Mouse (Mus musculus) inflammation-experienced regulatory T-cells, adult 6 months (primary cell): ENCODE measurements around the gene Sumo2. TPM values are rescaled to one million over a fixed set of nuclear protein-coding genes. Genes with fewer than 3 reads are reported as not detected.
"Not testable (repeated sequence)": the region's sequence is repeated elsewhere in the genome, so short reads cannot be mapped to it uniquely, and the experiment has no call there.

Source experiments
- ATAC-seq: one replicate; pipeline ENCODE4 v1.8.0; 2017
- polyA plus RNA-seq, 3 experiments: library from polyadenylated mRNA; unstranded; fragments of 100-300 nt; shearing (Covaris generic); gene quantifications; one replicate each; pipeline ENCODE4 v1.2.1; 2017

Sumo2 gene
- 100 to 1,000 TPM; 668 to 906 (median 737) TPM for polyA plus RNA-seq

DNA sequence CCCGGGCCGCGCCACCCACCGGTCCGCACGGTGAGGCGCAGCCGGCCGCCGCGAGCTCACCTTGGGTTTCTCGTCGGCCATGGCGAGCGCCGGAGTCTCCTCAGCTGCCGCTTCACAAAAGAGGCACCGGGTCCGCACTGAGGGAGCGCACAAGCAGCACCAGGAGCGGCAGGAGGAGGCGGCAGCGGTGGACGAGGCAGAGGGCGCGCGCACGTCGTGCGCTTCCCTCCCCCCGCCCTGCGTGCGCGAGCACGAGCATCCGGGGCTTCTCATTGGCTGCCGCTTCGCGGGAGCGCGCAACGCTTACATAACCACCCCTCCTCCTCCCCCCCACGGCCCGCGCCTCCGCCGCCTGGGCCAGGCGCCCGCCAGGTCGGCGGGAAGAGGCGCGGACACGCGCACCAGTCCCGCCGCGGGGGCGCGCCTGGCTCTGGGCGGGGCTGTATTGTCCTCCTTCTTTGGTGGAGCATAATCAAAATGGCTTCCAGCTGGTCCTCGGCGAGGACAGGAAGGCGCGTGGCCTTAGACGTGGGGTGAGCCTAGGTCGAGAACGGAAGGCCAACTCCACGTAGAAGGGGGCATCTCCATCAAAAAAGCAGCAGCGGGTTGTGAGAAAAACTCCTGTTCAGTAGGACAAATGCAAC is at the start of gene Sumo2:
TSS of gene Sumo2 (minus strand) at position 239 of the 644 bp plus-strand sequence.
- ATAC-seq: peak; percentile 79

DNA sequence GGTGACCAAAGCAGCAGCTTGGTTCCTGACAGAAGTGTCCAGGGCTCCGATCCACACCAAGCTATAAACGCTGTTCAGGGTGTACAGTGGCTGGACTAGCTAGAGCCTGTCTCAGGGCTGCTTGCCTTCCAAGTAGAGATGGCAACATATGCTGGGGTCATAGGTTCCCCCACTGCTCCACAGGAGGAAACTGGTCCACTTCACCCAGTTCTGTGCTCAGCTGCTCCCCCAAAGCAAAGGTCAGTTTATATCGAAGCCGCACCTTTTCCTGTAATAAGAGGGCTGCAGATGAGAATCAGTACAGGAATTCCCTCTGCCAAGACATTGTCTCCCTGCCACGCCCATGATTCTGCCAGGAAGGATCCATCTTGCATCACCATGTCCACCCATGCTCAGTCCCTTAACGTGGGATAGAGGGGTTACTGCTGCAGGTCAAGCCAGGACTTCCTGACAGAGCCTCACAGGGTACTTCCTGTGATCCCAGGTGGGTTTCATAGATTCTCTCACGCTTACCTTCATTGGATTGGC is 49.6 kb upstream of the Sumo2 start:
- no peak for ATAC-seq

DNA sequence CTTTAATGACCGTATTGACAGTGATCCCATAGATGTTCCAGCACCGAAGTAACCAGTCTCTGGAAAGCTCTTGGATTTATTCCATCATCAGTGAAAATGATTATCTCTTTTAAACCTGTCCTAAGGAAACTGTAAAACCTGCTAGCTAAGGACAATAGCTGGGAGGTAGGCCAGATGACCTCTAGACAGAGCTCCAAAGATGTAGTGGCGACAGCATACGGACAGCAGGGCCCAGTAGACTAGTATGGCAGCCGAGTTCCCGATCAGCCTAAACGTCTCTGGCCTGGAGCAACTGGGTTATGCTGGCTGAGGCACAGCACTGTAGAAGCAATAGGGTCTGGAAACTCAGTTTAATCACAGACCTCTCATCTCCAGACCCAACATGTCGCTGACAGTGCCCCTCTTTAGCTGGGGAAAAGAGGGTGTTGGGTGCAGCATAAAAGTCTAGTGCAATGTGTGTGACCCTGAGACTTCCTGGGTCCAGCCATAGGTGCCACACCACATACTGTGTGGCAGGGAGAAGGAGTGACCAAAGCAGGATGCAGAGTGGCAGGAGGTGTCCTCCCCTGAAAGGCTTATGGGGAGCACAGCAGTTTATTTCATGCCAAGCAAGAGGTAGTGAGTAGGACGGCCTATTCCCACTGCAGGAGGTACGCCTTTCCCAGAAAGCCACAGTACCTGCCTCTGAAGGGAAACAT is 48.4 kb upstream of the Sumo2 start:
- no peak for ATAC-seq

DNA sequence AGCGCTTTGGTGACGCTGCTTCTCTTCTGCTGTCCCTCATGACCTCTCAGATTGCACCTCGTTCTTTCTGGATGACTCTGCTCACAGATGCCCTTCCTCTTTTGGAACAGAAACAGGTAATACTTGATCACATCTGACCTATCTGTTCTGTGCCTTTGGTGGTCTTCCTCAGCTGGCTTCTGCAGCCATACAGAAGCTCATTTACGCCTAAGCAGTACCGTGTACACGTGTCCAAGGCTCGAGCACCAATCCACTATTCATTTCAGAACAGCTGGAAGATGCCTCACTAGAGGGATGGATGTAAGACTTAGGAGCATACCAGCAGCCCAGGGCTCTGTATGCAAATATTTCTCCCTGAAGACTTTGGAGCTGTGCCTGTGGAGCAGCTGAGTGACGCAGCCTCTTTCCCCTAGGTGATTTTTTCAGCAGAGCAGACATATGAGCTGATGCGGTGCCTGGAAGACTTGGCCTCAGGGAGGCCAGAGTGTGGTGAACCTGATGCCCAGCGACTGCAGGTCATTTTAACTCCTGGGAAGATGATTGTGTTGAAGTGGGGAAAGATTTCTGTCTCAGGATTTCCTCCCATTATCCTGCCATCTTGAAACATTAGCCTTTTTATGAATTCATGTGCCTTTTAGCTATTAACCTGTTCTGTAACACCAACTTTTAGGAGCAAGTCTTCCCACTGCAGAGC is 47.0 kb upstream of the Sumo2 start:
- no peak for ATAC-seq

DNA sequence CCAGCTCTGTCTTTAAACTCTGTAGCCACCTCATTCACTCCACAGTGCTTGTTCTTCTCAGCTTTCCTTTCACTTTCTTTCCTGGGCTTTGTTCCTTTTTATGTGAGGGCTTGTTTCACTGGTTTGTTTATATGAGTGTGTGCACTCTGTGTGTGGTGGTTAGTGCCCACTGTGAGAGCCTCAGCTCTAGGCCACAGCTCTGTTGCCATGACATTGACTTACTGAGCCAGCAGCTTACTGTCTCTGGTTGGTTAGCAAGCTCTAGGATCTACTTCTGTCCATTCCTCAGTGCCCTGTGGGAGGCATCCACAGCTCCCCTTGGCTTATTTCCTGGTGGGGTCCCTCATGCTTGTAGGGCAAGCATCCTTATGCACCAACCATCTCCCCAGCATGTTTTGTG is 43.0 kb upstream of the Sumo2 start:
- no peak for ATAC-seq

DNA sequence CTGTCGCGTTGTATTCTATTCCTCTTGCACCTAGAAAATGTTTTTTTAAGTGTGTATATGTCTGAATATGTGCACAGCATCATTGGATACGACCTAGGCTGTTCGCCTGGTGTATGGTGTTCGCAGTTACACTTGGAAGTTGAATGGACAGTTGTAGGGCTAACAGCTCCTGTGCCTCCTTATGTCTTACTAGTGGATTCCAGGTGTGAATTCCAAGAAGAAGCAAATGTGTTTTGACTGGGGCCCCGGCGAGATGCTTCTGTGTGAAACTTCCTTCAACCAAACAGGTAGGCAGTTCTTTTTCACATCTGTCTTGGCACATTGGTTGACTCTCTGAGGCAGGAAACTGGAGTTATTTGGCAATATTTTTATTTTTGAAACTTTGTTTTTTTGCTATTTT is 28.9 kb upstream of the Sumo2 start:
- ATAC-seq: no peak

DNA sequence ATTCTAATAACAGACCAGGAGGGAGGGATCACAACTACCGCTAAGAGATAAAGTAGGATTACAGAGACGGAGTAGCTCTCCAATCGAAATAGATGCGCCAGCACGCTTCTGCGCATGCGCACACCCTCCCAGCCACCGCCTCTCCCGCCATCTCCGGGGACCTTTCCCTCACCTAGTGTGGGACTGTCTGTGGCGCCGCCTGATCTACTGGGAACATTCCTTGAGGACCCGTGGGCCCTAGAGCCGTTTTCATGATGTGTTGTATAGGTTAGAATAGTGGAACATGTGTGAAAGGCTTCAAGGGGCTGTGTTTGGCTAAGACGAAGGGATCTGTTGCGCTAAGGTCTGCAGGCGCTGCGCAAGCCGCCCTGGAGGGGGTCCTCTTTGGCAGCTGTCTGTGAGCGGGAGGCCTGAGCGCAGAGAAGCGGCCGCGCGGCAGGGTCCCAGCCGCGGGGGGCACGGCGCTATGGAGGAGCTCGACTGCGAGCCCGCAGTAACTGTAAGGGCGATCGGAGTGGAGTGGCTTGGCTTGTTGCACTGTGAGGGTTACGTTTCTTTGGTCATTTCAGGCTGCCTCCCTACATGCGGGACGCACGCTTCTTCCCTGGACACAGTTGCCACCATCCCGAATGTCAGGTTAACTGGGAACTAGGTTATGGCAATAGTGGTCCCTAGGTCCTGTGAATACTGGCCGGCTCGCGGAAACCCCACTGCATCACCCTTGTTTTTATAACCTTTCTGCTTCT is 28.2 kb upstream of the Sumo2 start, which contains the start of gene Nup85:
TSS of gene Nup85 (plus strand) at position 371 of the 746 bp plus-strand sequence.
- peak; percentile 88 for ATAC-seq

DNA sequence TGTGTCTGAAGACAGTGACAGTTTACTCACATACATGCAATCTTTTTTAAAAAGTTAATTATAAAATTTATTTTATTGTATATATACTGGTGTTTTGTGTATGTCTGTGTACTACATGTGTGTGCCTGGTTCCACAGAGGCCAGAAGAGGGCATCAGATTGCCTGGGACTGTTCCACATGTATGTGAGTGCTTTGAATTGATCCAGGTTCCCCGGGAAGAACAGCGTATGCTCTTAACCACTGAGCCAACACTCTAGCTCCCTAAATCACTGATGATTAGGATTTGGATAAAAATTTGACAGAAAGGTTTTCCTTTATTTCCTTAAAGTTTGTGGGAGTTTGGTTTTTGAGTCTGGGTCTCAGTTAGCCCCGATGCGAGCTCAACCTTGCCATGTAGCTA is 27.3 kb upstream of the Sumo2 start:
- no peak for ATAC-seq

DNA sequence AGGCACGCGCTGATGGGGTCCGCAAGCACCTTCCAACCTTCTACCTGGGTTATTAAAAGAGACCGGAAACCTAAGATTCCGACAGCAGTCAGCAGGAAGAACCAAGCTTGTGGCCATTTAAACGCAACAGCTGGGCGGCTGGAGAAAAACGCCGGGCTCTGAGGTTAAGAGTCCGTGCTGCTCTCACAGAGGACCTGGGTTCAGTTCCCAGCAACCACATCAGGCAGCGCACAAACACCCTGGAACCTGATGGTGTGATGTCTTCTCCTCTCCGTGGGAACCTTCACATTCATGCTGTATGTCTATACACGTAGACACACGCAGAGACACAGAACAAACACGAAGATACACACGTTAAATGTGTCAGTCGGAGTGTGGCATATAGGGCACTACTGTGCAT is 19.6 kb upstream of the Sumo2 start:
- ATAC-seq: no peak

DNA sequence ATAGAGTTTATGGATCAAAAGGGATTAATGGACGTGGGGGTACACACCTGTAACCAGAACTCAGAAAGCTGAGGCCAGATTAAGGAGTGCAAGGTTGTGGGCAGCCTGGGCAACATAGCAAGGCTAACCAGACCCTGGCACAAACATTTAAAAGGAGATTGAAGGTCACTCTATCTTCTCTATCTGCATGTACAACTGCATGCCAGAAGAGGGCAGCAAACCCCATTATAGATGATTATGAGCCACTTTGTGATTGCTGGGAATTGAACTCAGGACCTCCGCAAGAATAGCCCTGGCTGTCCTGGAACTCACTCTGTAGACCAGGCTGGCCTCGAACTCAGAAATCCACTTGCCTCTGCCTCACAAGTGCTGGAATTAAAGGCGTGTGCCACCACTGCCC is 16.7 kb upstream of the Sumo2 start:
- ATAC-seq: no peak

DNA sequence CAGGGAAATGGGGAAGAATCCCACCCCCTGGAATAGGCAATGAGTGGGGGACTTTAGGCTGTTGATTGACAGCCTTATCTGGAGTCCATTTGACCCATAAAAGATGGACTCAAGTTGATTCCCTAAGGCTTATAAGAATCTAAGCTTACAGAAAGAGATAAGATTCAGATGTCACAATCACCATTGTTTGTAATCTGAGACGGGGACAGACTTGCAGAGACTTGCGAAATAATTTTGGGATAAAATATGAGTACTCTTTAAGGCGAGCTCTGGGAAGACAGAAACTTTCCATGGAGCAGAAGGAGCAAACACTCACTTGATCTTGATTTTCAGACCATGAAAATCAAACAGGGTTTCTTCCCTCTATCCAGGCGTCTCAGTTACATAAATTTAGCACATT is 7.5 kb upstream of the Sumo2 start:
- ATAC-seq: no peak

DNA sequence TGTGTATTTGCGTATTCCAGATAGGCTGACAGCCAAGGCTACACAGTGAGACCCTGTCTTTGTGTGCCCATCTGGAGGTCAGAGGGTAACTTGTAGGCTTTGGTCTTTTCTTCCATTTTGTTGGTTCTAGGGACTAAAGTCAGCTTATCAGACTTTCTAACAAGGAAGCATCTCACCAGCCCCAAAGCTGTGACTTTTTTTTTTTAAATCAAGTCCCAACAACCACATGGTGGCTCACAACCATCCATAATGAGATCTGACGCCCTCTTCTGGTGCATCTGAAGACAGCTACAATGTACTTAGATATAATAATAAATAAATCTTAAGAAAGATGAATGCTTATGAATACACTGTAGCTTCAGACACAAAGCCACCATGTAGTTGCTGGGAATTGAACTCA is 2.0 kb upstream of the Sumo2 start:
- no peak for ATAC-seq

DNA sequence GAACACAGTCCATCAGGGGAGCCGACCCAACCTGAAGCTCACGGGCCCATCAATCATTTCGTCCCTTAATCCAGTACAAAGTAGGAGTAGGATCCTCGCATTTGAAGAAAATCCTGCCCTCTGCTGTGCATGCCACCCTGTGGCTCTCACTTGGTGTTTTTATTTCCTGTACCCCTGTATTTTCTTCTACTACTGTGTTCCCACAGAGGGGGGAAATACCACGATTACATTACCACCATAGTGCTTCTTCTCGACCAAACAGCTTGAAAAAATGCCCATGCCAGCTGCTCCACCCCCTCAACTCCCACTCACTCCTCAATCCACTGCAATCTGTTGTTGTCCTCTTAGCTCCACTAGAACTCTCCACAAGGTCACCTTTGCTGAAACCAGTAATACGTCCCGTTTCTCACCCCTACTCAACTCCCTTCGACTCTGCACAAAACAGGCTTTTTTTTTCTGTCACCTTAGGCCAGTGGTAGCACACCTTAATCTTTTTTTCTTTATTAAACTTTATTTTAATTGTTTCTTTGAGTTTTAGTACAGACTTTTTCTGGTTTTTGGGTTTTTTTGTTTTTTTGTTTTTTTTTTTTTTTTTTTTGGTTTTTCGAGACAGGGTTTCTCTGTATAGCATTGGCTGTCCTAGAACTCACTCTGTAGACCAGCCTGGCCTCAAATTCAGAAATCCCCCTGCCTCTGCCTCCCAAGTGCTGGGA is 936 bp upstream of the Sumo2 start:
- no peak for ATAC-seq

DNA sequence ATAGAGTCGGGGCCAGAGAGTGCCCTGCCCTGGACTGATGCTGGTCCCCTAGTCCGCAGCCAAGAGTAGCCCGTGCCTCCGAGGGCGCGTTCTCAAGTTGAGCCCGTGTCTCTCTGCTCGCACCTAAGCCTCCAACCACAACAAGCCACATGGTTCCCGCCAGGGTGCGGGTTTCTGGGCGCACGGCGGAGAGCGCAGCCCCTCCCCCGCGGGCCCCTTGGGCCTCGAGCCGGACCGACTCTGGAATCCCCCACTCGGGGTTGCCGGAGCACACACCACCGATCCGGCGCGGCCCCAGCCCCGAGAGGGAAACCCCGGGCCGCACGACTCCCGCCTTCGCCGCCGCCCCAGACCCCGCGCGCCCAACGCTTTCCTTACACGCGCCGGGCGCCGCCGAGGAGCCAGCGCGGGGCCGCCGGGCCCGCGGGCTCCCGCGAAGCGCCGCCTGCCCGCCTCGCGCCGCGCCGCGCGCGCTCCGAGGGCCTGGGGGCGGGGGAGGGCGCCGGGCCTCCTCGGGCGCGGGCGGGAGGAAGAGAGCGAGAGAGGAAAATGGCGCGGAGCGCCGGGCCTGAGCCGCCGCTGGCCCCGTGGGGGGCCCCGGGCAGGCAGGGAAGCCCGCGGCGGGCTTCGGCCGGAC is 557 bp downstream of the Sumo2 start:
- ATAC-seq: peak; percentile 44

DNA sequence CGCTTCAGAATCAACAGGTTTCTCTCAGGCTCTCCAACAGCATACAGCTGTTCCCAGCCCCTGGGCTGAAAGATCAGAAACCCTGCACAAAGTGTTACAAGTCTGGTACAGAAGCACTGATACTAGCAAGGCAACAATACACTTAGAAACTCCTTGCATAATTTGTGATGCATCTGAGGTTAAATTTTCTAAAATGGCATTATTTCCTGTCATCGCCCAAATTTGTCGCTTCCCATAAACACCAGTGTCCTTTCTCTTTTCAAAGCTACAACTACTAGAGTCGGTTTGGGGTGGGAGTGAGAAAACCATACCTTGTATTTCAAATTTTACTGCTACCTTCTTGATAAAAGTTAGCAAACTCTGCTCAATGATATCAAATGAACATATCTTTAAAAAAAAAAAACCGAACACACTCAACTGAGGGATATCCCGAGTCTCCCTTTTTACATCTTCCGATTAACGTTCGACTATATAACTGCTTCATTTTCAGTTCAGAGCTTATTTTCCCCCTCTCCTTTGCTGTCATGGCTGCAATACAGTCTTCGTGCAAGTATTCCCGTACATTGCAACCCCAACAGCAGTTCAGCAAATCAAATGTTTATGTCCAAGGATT is 1.2 kb downstream of the Sumo2 start:
- no peak for ATAC-seq

DNA sequence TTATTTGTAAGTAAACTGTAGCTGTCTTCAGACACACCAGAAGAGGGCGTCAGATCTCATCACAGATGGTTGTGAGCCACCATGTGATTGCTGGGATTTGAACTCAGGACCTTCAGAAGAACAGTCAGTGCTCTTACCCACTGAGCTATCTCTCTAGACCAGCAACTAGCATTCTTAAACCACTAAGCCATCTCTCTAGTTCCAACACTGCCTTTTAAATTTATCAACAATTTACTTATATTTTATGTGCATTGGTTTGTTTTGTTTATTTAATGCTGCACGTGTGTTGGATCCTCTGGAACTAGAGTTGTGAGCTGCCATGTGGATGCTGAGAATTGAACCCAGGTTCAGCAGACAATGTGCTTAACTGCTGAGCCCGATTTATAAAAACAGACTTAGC is 9.6 kb downstream of the Sumo2 start:
- not testable (repeated sequence) for ATAC-seq

DNA sequence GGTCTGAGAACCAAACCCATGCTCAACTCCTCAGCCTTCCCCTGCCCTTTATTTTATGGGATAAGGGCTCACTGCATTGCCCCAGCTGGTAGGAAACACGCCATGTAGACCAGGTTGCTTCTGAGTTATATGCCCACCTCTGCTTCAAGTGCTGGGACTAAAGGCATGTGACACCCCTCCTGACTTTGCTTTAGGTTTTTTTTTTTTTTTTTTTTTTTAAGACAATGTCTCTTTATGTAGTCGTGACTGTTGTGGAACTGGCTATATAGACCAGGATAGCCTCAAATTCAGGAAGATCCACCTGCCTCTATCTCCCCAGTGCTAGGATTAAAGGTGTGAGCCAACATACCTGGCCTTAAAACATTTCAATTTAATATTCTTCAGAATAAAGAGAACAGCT is 13.4 kb downstream of the Sumo2 start:
- no peak for ATAC-seq

DNA sequence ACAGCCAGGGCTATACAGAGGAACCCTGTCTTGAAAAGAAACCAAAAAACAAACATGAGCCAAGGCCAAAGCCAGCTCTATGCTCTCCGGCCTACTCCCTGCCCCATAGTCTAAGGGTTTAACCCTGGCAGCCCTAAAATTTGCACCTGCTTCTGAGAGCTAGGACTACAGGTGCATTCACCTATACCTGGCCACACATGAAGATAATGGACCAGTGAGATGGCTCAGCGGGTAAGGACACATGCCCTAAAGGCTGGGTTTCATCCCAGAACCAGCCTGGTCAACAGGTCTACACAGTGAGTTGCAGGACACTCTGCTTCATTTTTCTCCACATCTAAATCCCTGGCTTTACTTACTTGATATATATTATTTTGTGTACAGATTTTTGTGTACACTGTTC is 13.8 kb downstream of the Sumo2 start:
- no peak for ATAC-seq

DNA sequence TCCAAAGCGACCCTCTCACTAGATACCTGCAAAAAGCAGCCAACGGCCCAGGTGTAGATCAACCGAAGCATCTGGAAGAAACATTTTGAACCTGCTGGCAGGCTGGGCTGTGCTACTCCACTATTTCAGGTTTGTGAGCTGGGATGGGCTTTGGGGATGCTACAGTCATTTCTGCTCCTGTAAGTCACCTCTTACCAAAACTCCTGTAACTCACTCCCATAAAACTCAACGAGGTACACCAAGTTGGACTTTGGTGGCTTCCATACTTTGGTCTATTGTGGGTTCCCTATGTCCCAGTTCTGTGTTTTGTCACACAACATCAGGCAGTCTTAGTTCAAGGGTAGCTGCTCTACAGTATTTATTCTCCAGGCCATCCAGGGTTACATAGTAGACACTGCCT is 15.0 kb downstream of the Sumo2 start:
- ATAC-seq: no peak

DNA sequence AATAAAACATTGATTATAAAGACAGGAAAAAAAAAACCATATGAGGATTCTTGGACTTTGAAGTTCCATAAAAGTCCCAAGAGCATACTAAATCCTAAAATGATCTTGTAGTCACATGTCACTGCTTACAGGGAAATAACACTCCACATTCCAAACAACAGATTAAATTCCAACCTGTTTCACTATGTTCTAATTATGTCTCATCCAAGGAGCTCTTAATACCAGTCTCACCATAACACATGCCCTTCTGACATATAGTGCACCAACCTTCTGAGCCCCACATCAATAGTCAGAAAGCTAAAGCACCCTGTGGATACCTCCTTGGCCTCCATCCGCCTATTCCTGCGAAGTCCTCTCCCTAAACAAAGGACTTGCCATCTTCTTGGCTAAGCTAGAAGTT is 15.9 kb downstream of the Sumo2 start:
- ATAC-seq: no peak

DNA sequence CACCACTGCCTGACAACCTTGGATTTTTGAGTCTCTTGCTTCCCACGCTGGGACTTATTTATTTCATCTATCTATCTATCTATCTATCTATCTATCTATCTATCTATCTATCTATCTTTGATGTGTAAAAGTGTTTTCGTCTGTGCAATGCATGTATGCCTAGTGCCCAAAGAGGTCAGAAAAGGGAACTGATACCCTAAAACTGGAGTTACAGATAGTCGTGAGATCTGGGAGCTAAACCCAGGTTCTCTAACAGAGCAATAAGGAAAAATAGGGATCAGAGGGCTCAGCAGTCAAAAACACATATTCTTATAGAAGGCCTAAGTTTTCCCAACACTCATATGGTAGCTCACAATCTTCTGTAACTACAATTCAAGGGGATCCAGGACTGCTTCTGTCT is 16.5 kb downstream of the Sumo2 start:
- no peak for ATAC-seq
